Mouse (Mus musculus) G1E (cell line): Measurements from ENCODE around the gene Itch. TPM values are rescaled to one million over a fixed set of nuclear protein-coding genes. Genes with fewer than 3 reads are reported as not detected.
A peak's percentile ranks its signal among the peaks of the same experiment; 100 is the strongest.

ENCODE experiments used
- ATAC-seq: 2 replicates; pipeline ENCODE4 v1.8.0; 2016; ENCODE audit warnings: mild to moderate bottlenecking; ENCODE audit not compliant: insufficient number of reproducible peaks, poor library complexity, low FRiP score, severe bottlenecking; ENCODE audit errors: extremely low read depth
- DNase-seq: peaks from one replicate; pipeline ENCODE4 v3.0.0; 2012; ENCODE audit warnings: low spot score
- H3K27me3 ChIP-seq: 2 replicates; pipeline ENCODE4 v1.6.1; 2012; ENCODE audit warnings: mild to moderate bottlenecking, low read length, inconsistent platforms; ENCODE audit not compliant: insufficient read depth
- H3K36me3 ChIP-seq: replicated peaks from 2 replicates; pipeline ENCODE3; 2012; ENCODE audit warnings: mild to moderate bottlenecking, inconsistent platforms
- H3K4me1 ChIP-seq: 2 replicates; pipeline ENCODE4 v1.6.1; 2012; ENCODE audit warnings: low read depth, low read length, inconsistent platforms, mixed read lengths; ENCODE audit not compliant: insufficient read depth
- H3K4me3 ChIP-seq: 2 replicates; pipeline ENCODE4 v1.5.1; 2012; ENCODE audit warnings: low read depth, mild to moderate bottlenecking, inconsistent platforms, low read length, moderate library complexity, mixed read lengths
- H3K9me3 ChIP-seq: replicated peaks from 2 replicates; pipeline ENCODE4 v1.6.1; 2012; ENCODE audit warnings: inconsistent platforms
- CTCF ChIP-seq: IDR thresholded peaks from 2 replicates; pipeline ENCODE4 v1.5.1; 2012; ENCODE audit warnings: low read depth, low read length, inconsistent platforms, mixed read lengths
- GATA1 ChIP-seq: IDR thresholded peaks from 2 replicates; pipeline ENCODE4 v1.6.1; 2012; ENCODE audit warnings: borderline replicate concordance, low read length, inconsistent platforms, mixed read lengths
- GATA2 ChIP-seq: IDR thresholded peaks from 2 replicates; pipeline ENCODE4 v1.6.1; 2012; ENCODE audit warnings: low read depth, low read length, inconsistent platforms, borderline replicate concordance
- POLR2AphosphoS5 ChIP-seq: IDR thresholded peaks from 2 replicates; pipeline ENCODE4 v1.6.1; 2012; ENCODE audit warnings: low read depth, low read length, inconsistent platforms; ENCODE audit not compliant: insufficient replicate concordance
- TAL1 ChIP-seq: conservative IDR thresholded peaks from 2 replicates; pipeline ENCODE4 v1.6.1; 2012; ENCODE audit warnings: low read depth, low read length, inconsistent platforms, mixed read lengths
- polyA plus RNA-seq: library from polyadenylated mRNA; stranded (reverse); fragments of >175 nt; gene quantifications from 2 replicates; pipeline ENCODE4 v1.2.3, GENCODE M21; 2012
- total RNA-seq, 2 experiments: library from RNA; stranded (forward) in 1 of 2; stranded (reverse) in 1 of 2; fragments of 200-1000 nt in 1 of 2; fragments of >200 nt in 1 of 2; fragmentation: Nextera tagmentation in 1 of 2; gene quantifications; 2 replicates each; pipeline ENCODE4 v1.2.3; 2014 to 2017

Itch gene
- total and polyA plus RNA-seq, 3 experiments, result 1.8 to 65.6 (median 63.4) TPM

DNA sequence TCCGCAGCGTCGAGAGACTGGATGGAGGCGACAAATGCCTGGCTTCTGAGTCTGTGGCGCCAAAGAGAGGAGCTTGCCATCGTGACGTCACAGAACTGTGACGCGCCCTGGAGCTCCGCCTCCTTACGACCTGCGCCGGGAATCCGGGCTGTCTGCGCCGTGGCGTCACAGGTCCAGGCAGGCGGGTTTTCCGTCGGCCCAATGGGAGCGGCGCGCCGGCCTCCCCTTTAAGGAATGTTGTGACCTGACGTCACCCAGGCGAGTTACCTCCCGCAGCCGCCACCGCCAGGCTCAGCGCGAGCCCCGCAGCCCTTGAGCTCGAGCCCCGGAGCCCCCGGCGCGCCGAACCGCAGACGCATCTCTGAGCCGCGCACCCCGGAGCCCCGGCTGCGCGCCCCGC lies 142.9 kb downstream of the Itch start, which contains the start of gene Map1lc3a:
Map1lc3a (plus strand) TSS at position 103 of the 400 bp plus-strand sequence.
- H3K36me3 ChIP-seq, result peaks cover 40% of the 10 kb centered on the region
- H3K4me3 ChIP-seq, result peak within 1 kb of the TSS; percentile 87
- peaks cover 3% of the 10 kb centered on the region; the same call in 1 of the 2 replicates for H3K27me3 ChIP-seq
- peak; percentile 84 for DNase-seq
- TF ChIP-seq GATA2 (no peak), POLR2AphosphoS5 (no peak), CTCF (no peak), GATA1 (no peak), TAL1 (no peak)
- H3K4me1 ChIP-seq, result peaks cover 15% of the 10 kb centered on the region
- no peaks in the 10 kb centered on the region for H3K9me3 ChIP-seq
- ATAC-seq, result peak; percentile 81

Other genes starting within 250 kb of the Itch start
- gene Eif2s2, start 240.6 kb upstream of the Itch start, total RNA-seq (2014; fragmentation: Nextera tagmentation), result 237 and 243 TPM in 2 replicates
- gene Eif2s2, start 240.6 kb upstream of the Itch start, total RNA-seq (2017), result 132 and 155 TPM in 2 replicates
- gene Eif2s2, start 240.6 kb upstream of the Itch start, polyA plus RNA-seq, result 12.7 and 21.4 TPM in 2 replicates
- not detected in 2 replicates for gene Gm14226, start 115.2 kb upstream of the Itch start, total RNA-seq (2014; fragmentation: Nextera tagmentation)
- 0.06 and 0.11 TPM in 2 replicates for gene Gm14226, start 115.2 kb upstream of the Itch start, total RNA-seq (2017)
- not detected in 2 replicates for gene Gm14226, start 115.2 kb upstream of the Itch start, polyA plus RNA-seq
- gene Ahcy, start 59.0 kb upstream of the Itch start, total RNA-seq (2014; fragmentation: Nextera tagmentation), result 73.3 and 86.1 TPM in 2 replicates
- 13.5 and 13.7 TPM in 2 replicates for gene Ahcy, start 59.0 kb upstream of the Itch start, total RNA-seq (2017)
- 11.7 and 31.8 TPM in 2 replicates for gene Ahcy, start 59.0 kb upstream of the Itch start, polyA plus RNA-seq
- 291 and 350 TPM in 2 replicates for gene Dynlrb1, start 103.0 kb downstream of the Itch start, total RNA-seq (2014; fragmentation: Nextera tagmentation)
- gene Dynlrb1, start 103.0 kb downstream of the Itch start, total RNA-seq (2017), result 176 and 200 TPM in 2 replicates
- 55.5 and 117 TPM in 2 replicates for gene Dynlrb1, start 103.0 kb downstream of the Itch start, polyA plus RNA-seq
- not detected in 2 replicates for gene Map1lc3a, start 142.8 kb downstream of the Itch start, total RNA-seq (2014; fragmentation: Nextera tagmentation)
- gene Map1lc3a, start 142.8 kb downstream of the Itch start, total RNA-seq (2017), result 2.3 and 9.6 TPM in 2 replicates
- gene Map1lc3a, start 142.8 kb downstream of the Itch start, polyA plus RNA-seq, result 7.1 and 10.4 TPM in 2 replicates
- 43.3 and 49.1 TPM in 2 replicates for gene Pigu, start 223.9 kb downstream of the Itch start, total RNA-seq (2014; fragmentation: Nextera tagmentation)
- 28.5 TPM in 2 replicates for gene Pigu, start 223.9 kb downstream of the Itch start, total RNA-seq (2017)
- 12.3 and 13.0 TPM in 2 replicates for gene Pigu, start 223.9 kb downstream of the Itch start, polyA plus RNA-seq
- gene Trp53inp2, start 247.6 kb downstream of the Itch start, total RNA-seq (2014; fragmentation: Nextera tagmentation), result 6.2 and 8.6 TPM in 2 replicates
- gene Trp53inp2, start 247.6 kb downstream of the Itch start, total RNA-seq (2017), result 3.3 and 4.4 TPM in 2 replicates
- 2.3 and 2.8 TPM in 2 replicates for gene Trp53inp2, start 247.6 kb downstream of the Itch start, polyA plus RNA-seq